Mouse (Mus musculus) heart, postnatal 25 days (tissue): Measurements from ENCODE around the gene Ahsa2. TPM values are rescaled to one million over a fixed set of nuclear protein-coding genes. Genes with fewer than 3 reads are reported as not detected.
A peak's percentile ranks its signal among the peaks of the same experiment; 100 is the strongest.
"Not testable (repeated sequence)": the region's sequence is repeated elsewhere in the genome, so short reads cannot be mapped to it uniquely, and the experiment has no call there.

Source experiments
- DNase-seq: peaks from one replicate; pipeline ENCODE4 v3.0.0; 2022; ENCODE audit warnings: low spot score
- intact Hi-C: fragments of 180-260 bp; cut with DNase I; formaldehyde crosslinking; loops from one replicate; pipeline ENCODE4 v1.15.1; 2025
- microRNA-seq: library from miRNA; unstranded; fragments of <30 nt; microRNA quantifications from one replicate; pipeline ENCODE4 v1.2.0, GENCODE M21; 2022
- total RNA-seq, 2 experiments: library from RNA; stranded (reverse); gene quantifications; 2 replicates each; pipeline ENCODE4 v1.2.3; 2021

Gene Ahsa2
- total RNA-seq = 10 to 100 TPM; 44.9 to 59.3 TPM

- intact Hi-C loops = loop anchor here (10.0 kb wide), 2 partner anchors 137 to 513 kb away; partner anchors contain the start of genes 0610010F05Rik, Commd1 and Gm28048
- DNase-seq = peak; percentile 90
Observed at GRCm38 (mm10) chr11:23497718-23498509, at the start of gene Ahsa2. Gene Ahsa2 (minus strand): TSS chr11:23498030.

- intact Hi-C loops = no loop called here
- DNase-seq = no peak
Observed at GRCm38 (mm10) chr11:23537446-23537845, 39.6 kb upstream of the Ahsa2 start.

GRCm38 (mm10) chr11:23520473-23521205, 22.8 kb upstream of the Ahsa2 start, which contains the start of gene 1700093K21Rik:
Gene 1700093K21Rik (minus strand): TSS chr11:23521155.
- intact Hi-C loops = no loop called here
- DNase-seq = no peak

GRCm38 (mm10) chr11:23518981-23519380, 21.2 kb upstream of the Ahsa2 start:
- no peak for DNase-seq
- intact Hi-C loops = no loop called here

GRCm38 (mm10) chr11:23515315-23515714, 17.5 kb upstream of the Ahsa2 start:
- intact Hi-C loops = no loop called here
- DNase-seq = no peak

GRCm38 (mm10) chr11:23514785-23515184, 17.0 kb upstream of the Ahsa2 start:
- DNase-seq, intact Hi-C loops: not testable (repeated sequence)

GRCm38 (mm10) chr11:23504801-23505200, 7.0 kb upstream of the Ahsa2 start:
- intact Hi-C loops, DNase-seq: not testable (repeated sequence)

- intact Hi-C loops = loop anchor here (10.0 kb wide), 2 partner anchors 136 to 514 kb away; partner anchors contain the start of genes 0610010F05Rik, Commd1 and Gm28048
- DNase-seq = no peak
Observed at GRCm38 (mm10) chr11:23498609-23499008, 779 bp upstream of the Ahsa2 start.

- intact Hi-C loops = loop anchor here (10.0 kb wide), 2 partner anchors 137 to 513 kb away; partner anchors contain the start of genes 0610010F05Rik, Commd1 and Gm28048
- no peak for DNase-seq
Observed at GRCm38 (mm10) chr11:23497335-23497717, 504 bp downstream of the Ahsa2 start.

- no peak for DNase-seq
- intact Hi-C loops = loop anchor here (10.0 kb wide), 2 partner anchors 138 to 512 kb away; partner anchors contain the start of genes 0610010F05Rik, Commd1 and Gm28048
Observed at GRCm38 (mm10) chr11:23496661-23497060, 1.2 kb downstream of the Ahsa2 start.

- intact Hi-C loops = loop anchor here (10.0 kb wide), 2 partner anchors 140 to 510 kb away; partner anchors contain the start of genes 0610010F05Rik, Commd1 and Gm28048
- no peak for DNase-seq
Observed at GRCm38 (mm10) chr11:23495231-23495630, 2.6 kb downstream of the Ahsa2 start.

GRCm38 (mm10) chr11:23492048-23492790, 5.6 kb downstream of the Ahsa2 start:
- DNase-seq = no peak
- intact Hi-C loops = loop anchor here (10.0 kb wide), 2 partner anchors 143 to 507 kb away; partner anchors contain the start of genes 0610010F05Rik, Commd1 and Gm28048

- DNase-seq = no peak
- intact Hi-C loops = loop anchor here (10.0 kb wide), 2 partner anchors 145 to 505 kb away; partner anchors contain the start of genes 0610010F05Rik, Commd1 and Gm28048
Observed at GRCm38 (mm10) chr11:23489955-23490354, 7.9 kb downstream of the Ahsa2 start.

- intact Hi-C loops, DNase-seq: not testable (repeated sequence)
Observed at GRCm38 (mm10) chr11:23465862-23466261, 32.0 kb downstream of the Ahsa2 start.

Small RNA genes lying within 50 kb of the gene (microRNA-seq; reads per million reads assigned to microRNA genes)
- not detected for gene Gm47279

Other genes starting within 250 kb of the Ahsa2 start
- gene Xpo1, start 242.0 kb downstream of the Ahsa2 start, total RNA-seq = 10 to 100 TPM; 33.9 to 44.3 TPM
- 10 to 100 TPM; 33.1 to 36.4 TPM for gene Usp34, start 191.1 kb downstream of the Ahsa2 start, total RNA-seq
- not detected for gene 1700093K21Rik, start 23.1 kb upstream of the Ahsa2 start, total RNA-seq
- 1 to 10 TPM; 9.6 to 9.8 TPM for gene 0610010F05Rik, start 135.6 kb upstream of the Ahsa2 start, total RNA-seq
- gene Pus10, start 167.6 kb upstream of the Ahsa2 start, total RNA-seq = 10 to 100 TPM; 10.2 TPM
- gene Pex13, start 167.9 kb upstream of the Ahsa2 start, total RNA-seq = 10 to 100 TPM; 22.2 to 26.3 TPM